Mouse (Mus musculus): ENCODE results near the gene Nfya. TPM values are rescaled to one million over a fixed set of nuclear protein-coding genes. Genes with fewer than 3 reads are reported as not detected.
"Not testable (repeated sequence)": the region's sequence is repeated elsewhere in the genome, so short reads cannot be mapped to it uniquely, and the experiment has no call there.

Gene Nfya
- polyA plus RNA-seq, 1 experiment from 2014 or later: 15.9 TPM

DNA sequence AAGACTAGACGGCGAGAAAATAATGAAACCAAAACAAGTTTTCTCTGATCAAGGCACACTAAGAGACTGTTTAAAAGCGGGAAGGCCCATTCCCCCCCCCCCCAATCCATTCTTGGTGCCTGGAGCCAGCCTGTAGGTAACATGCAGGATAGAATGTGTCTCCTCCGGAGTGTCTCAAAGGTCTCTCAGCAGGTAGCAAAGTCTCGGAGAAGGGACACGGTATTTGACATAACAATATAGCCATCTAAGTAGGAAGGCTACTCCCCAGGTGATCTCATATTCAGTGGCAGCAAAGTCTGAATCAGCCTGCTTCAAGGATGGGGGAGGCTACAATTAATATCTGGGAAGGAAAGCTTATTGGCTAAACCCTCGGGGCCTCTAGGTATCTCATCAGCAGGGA lies 56.7 kb downstream of the Nfya start:
- H3K4me2 ChIP-seq (replicated peaks); H3K27ac ChIP-seq; H3K36me3 ChIP-seq; H3K4me3 ChIP-seq (replicated peaks); ATAC-seq; H3K9me3 ChIP-seq; H3K9ac ChIP-seq (replicated peaks); H3K27me3 ChIP-seq; H3K4me1 ChIP-seq (replicated peaks): not testable (repeated sequence)
- WGBS: 65% methylated on average over 7 of the region's 7 CpGs

DNA sequence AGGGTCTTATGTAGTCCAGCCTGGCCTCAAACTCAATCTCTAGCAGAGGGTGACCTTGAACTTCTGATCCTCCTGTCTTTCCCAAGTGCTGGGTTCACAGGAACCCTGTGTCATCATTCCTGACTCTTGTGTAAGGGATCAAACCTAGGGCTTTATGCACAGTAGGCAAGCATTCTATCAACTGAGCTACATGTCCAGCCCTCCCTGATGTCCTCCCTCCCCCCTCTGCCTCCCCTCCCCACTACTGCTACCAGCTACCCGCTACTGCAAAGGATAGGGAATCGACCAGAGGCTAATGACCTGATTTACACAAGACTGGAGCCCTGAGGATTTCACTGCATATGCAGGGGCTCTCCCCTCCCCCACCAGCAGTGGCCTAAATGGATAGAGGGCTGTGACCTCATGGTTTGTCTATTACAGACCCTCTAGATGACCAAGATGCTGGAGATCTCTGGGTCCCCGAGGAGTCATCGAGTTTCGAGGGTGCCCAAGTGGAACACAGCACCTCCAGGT lies 59.0 kb downstream of the Nfya start:
- Histone ChIP-seq H3K36me3 (no peaks in the 10 kb centered on the region), H3K4me1 (replicated peaks) (no peaks in the 10 kb centered on the region), H3K9ac (replicated peaks) (no peak overlapping the region), H3K4me2 (replicated peaks) (no peak overlapping the region), H3K27ac (no peak overlapping the region), H3K4me3 (replicated peaks) (no peak overlapping the region), H3K9me3 (no peaks in the 10 kb centered on the region), H3K27me3 (no peaks in the 10 kb centered on the region)
- ATAC-seq: no peak
- WGBS: 77% methylated on average over 5 of the region's 5 CpGs

DNA sequence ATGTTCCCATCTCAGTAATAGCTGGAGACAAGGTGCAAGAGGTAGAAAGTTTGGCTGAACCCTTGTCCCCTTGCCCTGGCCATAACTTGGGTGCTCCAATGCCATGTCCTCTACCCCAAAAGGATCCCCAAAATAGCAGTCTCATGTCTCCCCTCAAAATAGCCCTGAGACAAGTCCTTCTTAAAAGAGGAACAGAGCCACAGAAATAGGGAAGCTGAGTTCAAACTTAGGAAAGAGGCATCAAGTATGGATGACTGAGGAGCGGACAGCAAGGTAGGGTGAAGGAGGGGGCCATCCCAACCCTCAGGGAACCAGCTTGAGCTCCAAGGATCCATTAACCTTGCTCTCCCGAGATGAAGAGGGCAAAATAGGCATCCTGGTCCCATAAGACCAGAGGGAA lies 62.4 kb downstream of the Nfya start:
- no peak overlapping the region for H3K27ac ChIP-seq

DNA sequence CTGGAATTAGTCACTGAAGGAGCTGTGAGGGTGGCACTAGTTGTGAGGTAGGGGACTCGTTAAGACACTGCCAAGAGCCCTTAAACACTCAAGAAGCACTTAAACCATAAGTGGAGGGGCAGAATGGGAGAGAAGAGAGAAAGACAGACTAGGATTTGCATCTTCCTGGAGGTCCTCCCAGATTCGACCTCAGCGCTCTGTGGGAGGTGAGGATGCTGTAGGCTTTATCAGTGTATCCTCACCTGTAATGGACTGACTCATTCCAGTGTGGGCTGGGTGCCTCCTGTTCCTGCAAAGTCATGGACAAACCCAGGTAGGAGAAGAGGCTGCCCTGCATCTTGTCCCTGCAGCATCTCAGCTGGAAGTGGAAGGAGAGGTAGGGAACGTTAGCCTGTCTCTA lies 62.9 kb downstream of the Nfya start:
- H3K4me2 ChIP-seq (replicated peaks): no peak overlapping the region
- H3K4me1 ChIP-seq (replicated peaks): no peaks in the 10 kb centered on the region
- H3K27ac ChIP-seq: no peak overlapping the region
- H3K36me3 ChIP-seq: no peaks in the 10 kb centered on the region
- no peaks in the 10 kb centered on the region for H3K27me3 ChIP-seq
- no peak overlapping the region for H3K4me3 ChIP-seq (replicated peaks)
- H3K9ac ChIP-seq (replicated peaks): no peak overlapping the region
- WGBS: 63% methylated on average over 4 of the region's 4 CpGs
- H3K9me3 ChIP-seq: no peaks in the 10 kb centered on the region
- ATAC-seq: no peak

More for the DNA sequence above, 62.4 kb downstream of the Nfya start:
- no peak overlapping the region for H3K4me3 ChIP-seq (replicated peaks)
- H3K36me3 ChIP-seq: no peaks in the 10 kb centered on the region
- no peak overlapping the region for H3K4me2 ChIP-seq (replicated peaks)
- WGBS: 87% methylated on average over 2 of the region's 2 CpGs
- no peak for ATAC-seq
- H3K4me1 ChIP-seq (replicated peaks): no peaks in the 10 kb centered on the region
- H3K9me3 ChIP-seq: no peaks in the 10 kb centered on the region
- no peak overlapping the region for H3K9ac ChIP-seq (replicated peaks)
- no peaks in the 10 kb centered on the region for H3K27me3 ChIP-seq

DNA sequence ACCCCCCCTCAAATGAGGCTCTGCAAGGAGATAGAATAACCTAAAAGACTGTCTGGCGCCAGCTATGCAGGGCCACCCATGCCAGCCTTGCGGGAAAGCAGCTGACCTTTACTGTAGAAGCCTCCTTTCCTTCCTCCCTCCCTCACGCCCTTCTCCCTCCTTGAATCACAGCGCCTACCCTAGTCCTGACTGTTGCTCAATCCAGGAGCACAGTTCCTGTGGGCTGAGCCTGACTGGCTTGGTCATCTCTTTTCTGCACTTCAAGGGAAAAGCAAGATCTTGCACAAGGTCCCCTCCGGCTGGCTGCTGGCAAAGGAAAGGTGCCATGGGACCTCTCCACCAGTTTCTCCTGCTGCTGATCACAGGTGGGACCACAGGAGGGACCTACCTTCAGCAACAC lies 63.5 kb downstream of the Nfya start, which contains the start of gene Trem2:
Gene Trem2, plus strand, starts transcription at position 171 of the 400 bp plus-strand sequence.
- Histone ChIP-seq H3K4me2 (replicated peaks) (no peak within 1 kb of the TSS), H3K27ac (no peak within 1 kb of the TSS)

DNA sequence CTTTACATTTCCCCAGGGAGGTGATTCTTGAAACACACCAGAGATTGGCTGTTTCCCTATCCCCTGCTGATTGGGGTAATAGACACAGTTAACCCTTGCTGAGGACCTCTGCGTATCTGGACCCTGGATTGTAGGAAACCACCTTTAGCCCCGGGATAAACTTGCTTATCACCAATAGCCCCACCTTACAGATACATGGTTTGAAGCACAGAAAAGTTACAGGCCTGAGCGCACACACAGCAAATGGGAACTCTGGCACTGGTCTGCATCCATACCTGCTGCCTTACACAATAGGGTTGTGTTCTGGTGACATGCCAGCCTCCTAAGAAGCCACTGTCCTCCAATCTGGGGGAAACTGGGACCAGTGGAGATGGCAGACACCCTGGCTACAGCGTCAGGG lies 63.9 kb downstream of the Nfya start:
- no peaks in the 10 kb centered on the region for H3K36me3 ChIP-seq
- H3K27me3 ChIP-seq: no peaks in the 10 kb centered on the region
- H3K9me3 ChIP-seq: no peaks in the 10 kb centered on the region
- 82% methylated on average over 4 of the region's 4 CpGs for WGBS
- no peak overlapping the region for H3K4me2 ChIP-seq (replicated peaks)
- no peak for ATAC-seq
- H3K4me3 ChIP-seq (replicated peaks): no peak overlapping the region
- no peak overlapping the region for H3K9ac ChIP-seq (replicated peaks)
- no peak overlapping the region for H3K27ac ChIP-seq
- no peaks in the 10 kb centered on the region for H3K4me1 ChIP-seq (replicated peaks)

More for the DNA sequence above, 63.5 kb downstream of the Nfya start, which contains the start of gene Trem2:
- Histone ChIP-seq H3K9ac (replicated peaks) (no peak within 1 kb of the TSS), H3K36me3 (no peaks in the 10 kb centered on the region), H3K9me3 (no peaks in the 10 kb centered on the region), H3K27me3 (no peaks in the 10 kb centered on the region), H3K4me3 (replicated peaks) (no peak within 1 kb of the TSS), H3K4me1 (replicated peaks) (no peaks in the 10 kb centered on the region)
- ATAC-seq: no peak
- 89% methylated on average over 5 of the region's 5 CpGs for WGBS

DNA sequence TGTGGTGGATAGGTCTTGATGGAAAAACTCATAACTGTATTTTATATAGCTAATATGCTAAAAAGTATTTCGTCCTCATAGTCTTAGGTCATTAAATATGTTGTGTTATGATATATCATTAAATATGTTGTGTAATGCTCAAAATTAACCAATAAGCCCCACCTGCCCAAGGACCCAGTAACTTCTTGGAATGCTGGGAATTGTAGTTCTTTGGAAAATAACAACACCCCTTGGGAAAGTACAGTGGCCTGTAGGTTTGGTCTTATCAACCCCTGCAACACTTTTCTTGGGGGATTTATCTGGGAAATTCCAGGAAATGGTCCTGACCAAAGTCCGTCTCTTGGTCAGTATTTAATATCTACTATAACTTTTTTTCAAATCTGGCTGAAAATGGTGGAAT lies 66.6 kb downstream of the Nfya start:
- Histone ChIP-seq H3K36me3 (no peaks in the 10 kb centered on the region), H3K9ac (replicated peaks) (no peak overlapping the region), H3K4me1 (replicated peaks) (no peaks in the 10 kb centered on the region), H3K4me2 (replicated peaks) (no peak overlapping the region), H3K4me3 (replicated peaks) (no peak overlapping the region), H3K27me3 (no peaks in the 10 kb centered on the region), H3K27ac (no peak overlapping the region), H3K9me3 (no peaks in the 10 kb centered on the region)
- no peak for ATAC-seq
- WGBS: 89% methylated on average over 2 of the region's 2 CpGs

DNA sequence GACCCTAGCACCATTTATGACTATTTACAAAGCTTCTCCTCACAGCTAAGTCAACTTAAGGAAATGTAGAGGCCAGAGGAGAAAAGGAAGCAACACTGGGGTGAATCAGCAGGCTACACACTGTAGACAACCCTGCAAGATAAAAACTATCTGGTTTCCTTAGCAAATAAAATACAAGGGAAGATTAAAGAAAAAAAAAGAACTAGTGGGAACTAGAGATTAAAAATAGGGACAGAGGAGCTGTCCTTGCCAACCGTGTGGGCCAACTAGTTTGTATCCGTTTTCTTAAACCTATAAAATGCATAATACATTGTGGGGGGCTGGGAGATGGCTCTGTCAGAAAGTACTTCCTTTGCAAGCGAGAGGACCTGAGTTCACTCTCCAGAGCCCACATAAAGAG lies 67.8 kb downstream of the Nfya start:
- no peaks in the 10 kb centered on the region for H3K27me3 ChIP-seq
- H3K9me3 ChIP-seq: no peaks in the 10 kb centered on the region
- WGBS: 79% methylated on average over 3 of the region's 3 CpGs
- no peak overlapping the region for H3K27ac ChIP-seq
- H3K9ac ChIP-seq (replicated peaks): no peak overlapping the region
- ATAC-seq: no peak
- H3K36me3 ChIP-seq: no peaks in the 10 kb centered on the region
- no peak overlapping the region for H3K4me2 ChIP-seq (replicated peaks)
- H3K4me3 ChIP-seq (replicated peaks): no peak overlapping the region
- H3K4me1 ChIP-seq (replicated peaks): no peaks in the 10 kb centered on the region

DNA sequence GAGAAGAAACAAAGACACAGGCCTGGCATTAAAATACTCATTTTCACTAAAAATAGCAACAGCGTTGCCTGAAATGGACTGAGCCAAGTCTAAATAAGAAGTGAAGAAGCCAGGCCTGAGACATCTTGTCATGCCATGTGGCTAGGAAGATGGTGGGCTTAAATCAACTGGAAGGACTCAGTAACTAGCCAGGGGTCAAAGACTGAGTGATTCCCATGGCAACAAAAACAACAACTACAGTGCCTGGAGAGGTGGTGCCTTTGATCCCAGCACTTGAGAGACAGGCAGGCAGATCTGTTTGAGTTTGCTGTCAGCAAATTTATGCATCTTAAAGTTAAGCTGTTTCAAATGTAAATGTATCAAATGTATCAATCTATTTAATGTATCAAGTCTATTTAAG lies 69.4 kb downstream of the Nfya start:
- Histone ChIP-seq H3K9ac (replicated peaks) (no peak overlapping the region), H3K4me1 (replicated peaks) (no peaks in the 10 kb centered on the region), H3K4me3 (replicated peaks) (no peak overlapping the region), H3K27ac (no peak overlapping the region), H3K9me3 (no peaks in the 10 kb centered on the region), H3K4me2 (replicated peaks) (no peak overlapping the region), H3K36me3 (no peaks in the 10 kb centered on the region), H3K27me3 (no peaks in the 10 kb centered on the region)
- WGBS: 95% methylated on average over 1 of the region's 1 CpGs
- no peak for ATAC-seq

Other genes starting within 250 kb of the Nfya start
- not detected in 2 replicates for gene A530064D06Rik, start 242.6 kb downstream of the Nfya start, polyA plus RNA-seq (2015; fragmentation: Nextera tagmentation; extraction: Ambion mirVana)
- gene Trem1, start 177.1 kb downstream of the Nfya start, polyA plus RNA-seq (2015; fragmentation: Nextera tagmentation; extraction: Ambion mirVana): not detected in 2 replicates
- gene Trem3, start 162.1 kb downstream of the Nfya start, polyA plus RNA-seq (2015; fragmentation: Nextera tagmentation; extraction: Ambion mirVana): not detected in 2 replicates
- gene Treml4, start 145.6 kb downstream of the Nfya start, polyA plus RNA-seq (2015; fragmentation: Nextera tagmentation; extraction: Ambion mirVana): 0.20 and 0.30 TPM in 2 replicates
- gene Treml2, start 110.4 kb downstream of the Nfya start, polyA plus RNA-seq (2015; fragmentation: Nextera tagmentation; extraction: Ambion mirVana): 0.08 TPM in 1 of 2 replicates, not detected in the other
- gene B430306N03Rik, start 93.8 kb downstream of the Nfya start, polyA plus RNA-seq (2015; fragmentation: Nextera tagmentation; extraction: Ambion mirVana): 0.13 TPM in 1 of 2 replicates, not detected in the other
- gene Trem2, start 63.5 kb downstream of the Nfya start, polyA plus RNA-seq (2015; fragmentation: Nextera tagmentation; extraction: Ambion mirVana): 2.8 and 3.1 TPM in 2 replicates
- gene Treml1, start 50.0 kb downstream of the Nfya start, polyA plus RNA-seq (2015; fragmentation: Nextera tagmentation; extraction: Ambion mirVana): 0.59 and 0.80 TPM in 2 replicates
- gene Oard1, start 108 bp upstream of the Nfya start, polyA plus RNA-seq (2015; fragmentation: Nextera tagmentation; extraction: Ambion mirVana): 65.6 and 67.0 TPM in 2 replicates
- gene Apobec2, start 23.0 kb upstream of the Nfya start, polyA plus RNA-seq (2015; fragmentation: Nextera tagmentation; extraction: Ambion mirVana): 0.46 and 0.58 TPM in 2 replicates
- 3.2 and 3.5 TPM in 2 replicates for gene Tspo2, start 41.6 kb upstream of the Nfya start, polyA plus RNA-seq (2015; fragmentation: Nextera tagmentation; extraction: Ambion mirVana)
- 0.23 TPM in 2 replicates for gene Unc5cl, start 45.0 kb upstream of the Nfya start, polyA plus RNA-seq (2015; fragmentation: Nextera tagmentation; extraction: Ambion mirVana)